Mouse (Mus musculus): ENCODE data around the gene Nek2. TPM values are rescaled to one million over a fixed set of nuclear protein-coding genes. Genes with fewer than 3 reads are reported as not detected.

Nek2 gene
- total and polyA plus RNA-seq, 3 experiments: 17.3 to 61.9 (median 40.6) TPM

DNA sequence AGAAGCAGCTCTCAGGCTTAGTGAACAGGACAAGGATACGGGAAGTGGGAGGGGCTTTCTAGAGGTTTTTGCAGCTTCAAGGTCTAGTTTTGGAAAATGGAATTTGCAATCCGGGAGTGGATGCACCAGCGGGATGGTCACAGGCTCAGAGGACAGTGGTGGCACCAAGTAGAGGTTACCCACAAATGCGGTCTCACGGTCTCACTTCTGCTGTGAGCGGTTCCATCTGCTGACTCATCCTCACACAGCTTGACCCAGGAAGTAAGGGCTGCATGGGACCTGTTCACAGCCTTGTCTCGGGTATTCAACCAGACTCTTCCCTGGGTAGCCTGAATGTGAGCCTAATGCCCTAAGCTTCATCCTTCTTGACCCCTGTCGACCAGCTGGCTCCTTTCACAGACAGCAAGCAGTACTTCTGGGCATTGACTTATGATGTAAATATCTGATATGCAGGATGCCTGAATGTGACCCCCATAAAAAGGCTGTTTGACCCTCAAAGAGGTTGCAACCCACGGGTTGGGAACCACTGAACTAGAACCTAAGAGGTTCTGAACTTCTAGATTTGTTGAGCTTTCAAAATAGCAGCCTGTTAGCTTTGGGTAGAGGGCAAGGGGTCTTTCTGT, 54.5 kb downstream of the Nek2 start:
- Histone ChIP-seq H3K4me3 (ENCODE audit: low read depth, low read length) (peak overlapping the region; percentile 64; the same call in 1 of the 2 replicates), H3K9me3 (replicated peaks) (peaks cover 5% of the 10 kb centered on the region), H3K36me3 (replicated peaks) (no peaks in the 10 kb centered on the region), H3K27me3 (ENCODE audit: insufficient read depth, low read length) (peaks cover 5% of the 10 kb centered on the region; the same call in 1 of the 2 replicates), H3K4me1 (ENCODE audit: insufficient read depth, low read depth, low read length) (peaks cover 67% of the 10 kb centered on the region)
- ATAC-seq (ENCODE audit: extremely low read depth, insufficient number of reproducible peaks, low FRiP score, poor library complexity, severe bottlenecking): peak; percentile 63
- peak; percentile 70 for DNase-seq (ENCODE audit: low spot score)
- no peak for TF ChIP-seq TAL1 (conservative IDR thresholded peaks at IDR 0.05; ENCODE audit: low read depth, low read length)
- 0 out of 2 replicates have a peak, but pooled peaks have one; percentile 33 for TF ChIP-seq POLR2AphosphoS5 (IDR thresholded peaks at IDR 0.05; ENCODE audit: insufficient replicate concordance, low read depth, low read length)
- no peak for TF ChIP-seq CTCF (IDR thresholded peaks at IDR 0.05; ENCODE audit: low read depth, low read length)

DNA sequence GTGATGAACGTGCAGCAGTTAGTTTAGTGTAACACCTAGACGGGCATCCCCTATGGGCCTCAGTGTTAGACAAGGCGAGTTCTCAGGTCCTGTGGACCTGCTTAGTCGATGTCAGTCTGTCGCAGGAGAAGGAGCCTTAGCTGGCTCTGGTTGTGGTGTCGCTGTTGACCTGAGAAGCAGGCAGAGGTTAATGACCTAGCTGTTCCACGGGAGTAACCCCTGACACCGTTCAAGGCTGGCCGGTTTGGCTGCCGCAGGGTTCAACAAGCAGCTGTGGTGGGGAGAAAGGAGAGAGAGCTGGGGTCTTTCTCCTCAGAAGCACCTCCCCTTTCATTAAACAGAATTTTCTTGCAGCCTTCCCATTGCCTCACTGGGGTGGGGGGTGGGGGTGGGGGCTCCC, 56.4 kb downstream of the Nek2 start:
- TF ChIP-seq GATA1 (IDR thresholded peaks at IDR 0.05; ENCODE audit: borderline replicate concordance, low read length) (no peak), CTCF (IDR thresholded peaks at IDR 0.05; ENCODE audit: low read depth, low read length) (no peak), POLR2AphosphoS5 (IDR thresholded peaks at IDR 0.05; ENCODE audit: insufficient replicate concordance, low read depth, low read length) (no peak), TAL1 (conservative IDR thresholded peaks at IDR 0.05; ENCODE audit: low read depth, low read length) (no peak), GATA2 (IDR thresholded peaks at IDR 0.05; ENCODE audit: borderline replicate concordance, low read depth, low read length) (no peak)
- Histone ChIP-seq H3K4me1 (ENCODE audit: insufficient read depth, low read depth, low read length) (peaks cover 86% of the 10 kb centered on the region), H3K27me3 (ENCODE audit: insufficient read depth, low read length) (peaks cover 3% of the 10 kb centered on the region; the same call in 1 of the 2 replicates), H3K4me3 (ENCODE audit: low read depth, low read length) (no peak overlapping the region), H3K36me3 (replicated peaks) (no peaks in the 10 kb centered on the region), H3K9me3 (replicated peaks) (peaks cover 5% of the 10 kb centered on the region)
- DNase-seq (ENCODE audit: low spot score) (no peak), ATAC-seq (ENCODE audit: extremely low read depth, insufficient number of reproducible peaks, low FRiP score, poor library complexity, severe bottlenecking) (no peak)

DNA sequence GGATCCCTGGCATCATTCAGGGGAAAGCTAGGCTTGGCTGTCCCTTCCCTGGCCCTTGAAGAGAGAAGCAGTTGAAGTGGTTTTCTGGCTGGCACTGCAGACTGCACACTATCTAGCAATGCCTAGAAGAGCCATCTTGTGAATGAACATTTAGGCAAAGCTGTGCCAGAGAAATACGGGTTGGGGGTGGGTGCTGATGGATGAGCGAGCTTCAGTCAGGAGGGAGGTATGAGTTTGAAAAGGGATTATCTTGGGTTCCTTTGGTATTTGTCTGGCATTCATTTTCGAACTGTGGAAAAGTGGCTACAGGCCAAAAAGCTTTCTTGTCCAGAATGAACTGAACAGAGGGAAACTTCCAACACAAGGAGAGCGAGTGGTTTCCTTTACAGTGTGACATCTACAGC, 57.3 kb downstream of the Nek2 start:
- Histone ChIP-seq H3K27me3 (ENCODE audit: insufficient read depth, low read length) (peaks cover 3% of the 10 kb centered on the region; the same call in 1 of the 2 replicates), H3K36me3 (replicated peaks) (no peaks in the 10 kb centered on the region), H3K4me1 (ENCODE audit: insufficient read depth, low read depth, low read length) (peaks cover 94% of the 10 kb centered on the region), H3K9me3 (replicated peaks) (peaks cover 5% of the 10 kb centered on the region), H3K4me3 (ENCODE audit: low read depth, low read length) (no peak overlapping the region)
- ATAC-seq (ENCODE audit: extremely low read depth, insufficient number of reproducible peaks, low FRiP score, poor library complexity, severe bottlenecking) (no peak), DNase-seq (ENCODE audit: low spot score) (no peak)
- no peak for TF ChIP-seq GATA2 (IDR thresholded peaks at IDR 0.05; ENCODE audit: borderline replicate concordance, low read depth, low read length)
- TF ChIP-seq CTCF (IDR thresholded peaks at IDR 0.05; ENCODE audit: low read depth, low read length): no peak
- no peak for TF ChIP-seq POLR2AphosphoS5 (IDR thresholded peaks at IDR 0.05; ENCODE audit: insufficient replicate concordance, low read depth, low read length)
- TF ChIP-seq TAL1 (conservative IDR thresholded peaks at IDR 0.05; ENCODE audit: low read depth, low read length): no peak

DNA sequence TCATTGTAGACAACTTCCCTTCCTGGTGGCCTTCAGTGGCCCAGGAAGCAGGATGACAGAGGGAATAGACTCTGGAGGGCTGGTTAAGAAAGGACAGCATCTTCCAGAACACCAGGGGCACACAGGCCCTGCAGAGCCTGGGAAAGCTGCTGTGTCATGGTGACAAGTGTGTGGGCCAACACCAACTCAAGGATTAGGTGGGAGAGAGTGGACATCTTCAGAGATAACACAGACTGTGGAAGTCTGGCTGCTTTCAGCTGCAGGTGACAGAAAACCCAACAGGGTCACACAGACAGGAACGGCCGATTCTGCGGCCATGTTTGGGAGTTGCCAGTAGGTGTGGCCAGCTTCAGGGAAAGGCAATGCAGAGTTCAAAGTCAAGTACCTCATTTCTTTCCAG, 59.0 kb downstream of the Nek2 start:
- peak; percentile 36 for DNase-seq (ENCODE audit: low spot score)
- peak; percentile 55 for ATAC-seq (ENCODE audit: extremely low read depth, insufficient number of reproducible peaks, low FRiP score, poor library complexity, severe bottlenecking)
- Histone ChIP-seq H3K4me1 (ENCODE audit: insufficient read depth, low read depth, low read length) (peaks cover 96% of the 10 kb centered on the region), H3K36me3 (replicated peaks) (no peaks in the 10 kb centered on the region), H3K4me3 (ENCODE audit: low read depth, low read length) (peak overlapping the region; percentile 31; the same call in 1 of the 2 replicates), H3K27me3 (ENCODE audit: insufficient read depth, low read length) (no peaks in the 10 kb centered on the region), H3K9me3 (replicated peaks) (peaks cover 5% of the 10 kb centered on the region)
- no peak for TF ChIP-seq POLR2AphosphoS5 (IDR thresholded peaks at IDR 0.05; ENCODE audit: insufficient replicate concordance, low read depth, low read length)
- TF ChIP-seq GATA1 (IDR thresholded peaks at IDR 0.05; ENCODE audit: borderline replicate concordance, low read length): no peak
- TF ChIP-seq GATA2 (IDR thresholded peaks at IDR 0.05; ENCODE audit: borderline replicate concordance, low read depth, low read length): no peak
- TF ChIP-seq TAL1 (conservative IDR thresholded peaks at IDR 0.05; ENCODE audit: low read depth, low read length): no peak
- TF ChIP-seq CTCF (IDR thresholded peaks at IDR 0.05; ENCODE audit: low read depth, low read length): no peak

DNA sequence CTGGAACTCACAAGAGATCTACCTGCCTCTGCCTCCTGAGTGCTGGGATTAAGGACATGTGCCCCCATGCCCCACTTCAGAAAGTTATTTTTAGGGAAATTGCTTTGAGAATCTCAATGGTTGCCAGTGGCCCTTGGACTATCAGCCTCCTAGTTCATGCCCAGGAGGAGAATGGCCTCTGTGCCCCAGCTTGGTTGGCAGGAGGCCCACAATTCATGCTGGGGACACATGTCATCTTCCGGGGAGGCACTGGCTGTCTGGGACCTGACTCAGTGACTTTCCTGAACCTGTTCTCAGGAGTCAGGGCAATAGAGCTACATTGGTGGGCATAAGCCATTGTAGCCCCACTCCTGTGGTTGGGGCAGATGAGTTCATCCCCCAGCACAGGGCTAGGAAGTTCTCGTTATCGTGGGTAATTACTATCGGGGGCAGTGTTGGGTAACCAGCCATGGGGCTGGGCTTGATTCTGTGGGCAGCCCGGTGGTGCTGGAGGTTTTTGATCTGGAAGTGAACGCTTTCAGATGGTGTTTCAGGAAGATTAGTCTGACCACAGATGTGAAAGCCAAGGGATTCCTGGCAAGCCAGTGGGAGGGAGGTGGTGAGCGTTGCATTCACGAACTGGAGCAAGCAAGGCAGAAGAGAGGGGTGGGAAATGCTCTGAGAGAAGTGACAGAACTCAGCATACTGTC, 59.8 kb downstream of the Nek2 start:
- H3K27me3 ChIP-seq (ENCODE audit: insufficient read depth, low read length): no peaks in the 10 kb centered on the region
- DNase-seq (ENCODE audit: low spot score) (no peak), ATAC-seq (ENCODE audit: extremely low read depth, insufficient number of reproducible peaks, low FRiP score, poor library complexity, severe bottlenecking) (no peak)
- no peaks in the 10 kb centered on the region for H3K36me3 ChIP-seq (replicated peaks)
- H3K4me1 ChIP-seq (ENCODE audit: insufficient read depth, low read depth, low read length): peaks cover 96% of the 10 kb centered on the region
- peak overlapping the region; percentile 38; the same call in 1 of the 2 replicates for H3K4me3 ChIP-seq (ENCODE audit: low read depth, low read length)
- H3K9me3 ChIP-seq (replicated peaks): peaks cover 5% of the 10 kb centered on the region
- no peak for TF ChIP-seq TAL1 (conservative IDR thresholded peaks at IDR 0.05; ENCODE audit: low read depth, low read length)
- no peak for TF ChIP-seq CTCF (IDR thresholded peaks at IDR 0.05; ENCODE audit: low read depth, low read length)
- no peak for TF ChIP-seq GATA1 (IDR thresholded peaks at IDR 0.05; ENCODE audit: borderline replicate concordance, low read length)
- TF ChIP-seq POLR2AphosphoS5 (IDR thresholded peaks at IDR 0.05; ENCODE audit: insufficient replicate concordance, low read depth, low read length): no peak
- no peak for TF ChIP-seq GATA2 (IDR thresholded peaks at IDR 0.05; ENCODE audit: borderline replicate concordance, low read depth, low read length)

DNA sequence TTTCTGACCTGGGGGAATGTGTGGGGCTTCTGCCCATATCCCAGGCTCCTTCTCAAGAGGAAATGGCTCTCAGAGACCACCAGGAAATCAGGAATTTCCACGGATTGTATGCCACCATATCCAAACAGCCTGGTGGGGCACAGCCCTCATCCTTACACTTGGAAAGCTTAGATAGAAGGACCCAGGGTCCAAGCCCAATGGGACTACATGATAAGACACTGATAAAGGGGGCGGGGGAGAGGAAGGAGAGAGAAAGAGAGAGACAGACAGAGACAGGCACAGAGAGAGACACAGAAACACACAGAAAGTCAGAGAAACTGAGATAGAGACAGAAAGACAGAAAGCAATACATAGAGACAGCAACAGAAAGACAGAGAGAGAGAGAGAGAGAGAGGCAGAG, 60.4 kb downstream of the Nek2 start:
- ATAC-seq (ENCODE audit: extremely low read depth, insufficient number of reproducible peaks, low FRiP score, poor library complexity, severe bottlenecking) (no peak), DNase-seq (ENCODE audit: low spot score) (no peak)
- TF ChIP-seq GATA2 (IDR thresholded peaks at IDR 0.05; ENCODE audit: borderline replicate concordance, low read depth, low read length) (no peak), CTCF (IDR thresholded peaks at IDR 0.05; ENCODE audit: low read depth, low read length) (no peak), POLR2AphosphoS5 (IDR thresholded peaks at IDR 0.05; ENCODE audit: insufficient replicate concordance, low read depth, low read length) (no peak), TAL1 (conservative IDR thresholded peaks at IDR 0.05; ENCODE audit: low read depth, low read length) (no peak), GATA1 (IDR thresholded peaks at IDR 0.05; ENCODE audit: borderline replicate concordance, low read length) (no peak)
- Histone ChIP-seq H3K9me3 (replicated peaks) (peaks cover 5% of the 10 kb centered on the region), H3K27me3 (ENCODE audit: insufficient read depth, low read length) (no peaks in the 10 kb centered on the region), H3K4me1 (ENCODE audit: insufficient read depth, low read depth, low read length) (peaks cover 90% of the 10 kb centered on the region), H3K4me3 (ENCODE audit: low read depth, low read length) (no peak overlapping the region; the same call in 1 of the 2 replicates), H3K36me3 (replicated peaks) (no peaks in the 10 kb centered on the region)

Other genes starting within 250 kb of the Nek2 start
- 138 and 139 TPM in 2 replicates for gene Dtl, start 245.9 kb upstream of the Nek2 start, total RNA-seq (2014; fragmentation: Nextera tagmentation)
- gene Dtl, start 245.9 kb upstream of the Nek2 start, total RNA-seq (2017): 58.0 and 65.2 TPM in 2 replicates
- gene Dtl, start 245.9 kb upstream of the Nek2 start, polyA plus RNA-seq (2012): 15.8 and 19.7 TPM in 2 replicates
- 25.9 and 28.0 TPM in 2 replicates for gene Ints7, start 245.8 kb upstream of the Nek2 start, total RNA-seq (2014; fragmentation: Nextera tagmentation)
- gene Ints7, start 245.8 kb upstream of the Nek2 start, total RNA-seq (2017): 39.7 and 47.1 TPM in 2 replicates
- 11.8 and 20.7 TPM in 2 replicates for gene Ints7, start 245.8 kb upstream of the Nek2 start, polyA plus RNA-seq (2012)
- gene Lpgat1, start 103.6 kb upstream of the Nek2 start, total RNA-seq (2014; fragmentation: Nextera tagmentation): not detected in 2 replicates
- 0.11 and 0.12 TPM in 2 replicates for gene Lpgat1, start 103.6 kb upstream of the Nek2 start, total RNA-seq (2017)
- gene Lpgat1, start 103.6 kb upstream of the Nek2 start, polyA plus RNA-seq (2012): not detected in 2 replicates
- 12.0 and 14.4 TPM in 2 replicates for gene Slc30a1, start 85.3 kb downstream of the Nek2 start, total RNA-seq (2014; fragmentation: Nextera tagmentation)
- gene Slc30a1, start 85.3 kb downstream of the Nek2 start, total RNA-seq (2017): 16.0 and 16.1 TPM in 2 replicates
- 12.0 and 12.8 TPM in 2 replicates for gene Slc30a1, start 85.3 kb downstream of the Nek2 start, polyA plus RNA-seq (2012)
- gene Rd3, start 155.9 kb downstream of the Nek2 start, total RNA-seq (2014; fragmentation: Nextera tagmentation): not detected in 2 replicates
- gene Rd3, start 155.9 kb downstream of the Nek2 start, total RNA-seq (2017): 0.12 TPM in 1 of 2 replicates, not detected in the other
- not detected in 2 replicates for gene Rd3, start 155.9 kb downstream of the Nek2 start, polyA plus RNA-seq (2012)